Mouse (Mus musculus) leukemia stem cell, adult 10-12 weeks (primary cell): ENCODE measurements around the gene Gm13279. TPM values are rescaled to one million over a fixed set of nuclear protein-coding genes. Genes with fewer than 3 reads are reported as not detected.

ENCODE experiments used
- polyA plus RNA-seq: library from polyadenylated mRNA; stranded (reverse); fragments of >175 nt; gene quantifications from 2 replicates; pipeline ENCODE4 v1.2.3, GENCODE M21; 2012; ENCODE audit warnings: low replicate concordance

Gene Gm13279
- polyA plus RNA-seq, 1 experiment: not detected

Other genes with a start within 250 kb of the Gm13279 start
- gene Ifna15, start 239.2 kb upstream of the Gm13279 start, polyA plus RNA-seq: not detected in 2 replicates
- gene Ifna14, start 225.6 kb upstream of the Gm13279 start, polyA plus RNA-seq: not detected in 2 replicates
- gene Ifna9, start 205.0 kb upstream of the Gm13279 start, polyA plus RNA-seq: not detected in 2 replicates
- not detected in 2 replicates for gene Ifna12, start 194.0 kb upstream of the Gm13279 start, polyA plus RNA-seq
- not detected in 2 replicates for gene C87499, start 163.0 kb upstream of the Gm13279 start, polyA plus RNA-seq
- gene Ifna13, start 152.9 kb upstream of the Gm13279 start, polyA plus RNA-seq: not detected in 2 replicates
- not detected in 2 replicates for gene Ifna16, start 120.5 kb upstream of the Gm13279 start, polyA plus RNA-seq
- not detected in 2 replicates for gene Ifna2, start 113.5 kb upstream of the Gm13279 start, polyA plus RNA-seq
- not detected in 2 replicates for gene Ifnab, start 106.0 kb upstream of the Gm13279 start, polyA plus RNA-seq
- not detected in 2 replicates for gene Gm26566, start 75.6 kb upstream of the Gm13279 start, polyA plus RNA-seq
- gene Klhl9, start 74.9 kb upstream of the Gm13279 start, polyA plus RNA-seq: 5.7 and 6.4 TPM in 2 replicates
- gene Gm13271, start 42.5 kb upstream of the Gm13279 start, polyA plus RNA-seq: not detected in 2 replicates
- gene Gm13283, start 37.3 kb upstream of the Gm13279 start, polyA plus RNA-seq: not detected in 2 replicates
- not detected in 2 replicates for gene Gm13290, start 23.6 kb upstream of the Gm13279 start, polyA plus RNA-seq
- gene Gm13289, start 20.5 kb upstream of the Gm13279 start, polyA plus RNA-seq: not detected in 2 replicates
- not detected in 2 replicates for gene Gm13272, start 17.5 kb upstream of the Gm13279 start, polyA plus RNA-seq
- not detected in 2 replicates for gene Ifnz, start 15.3 kb upstream of the Gm13279 start, polyA plus RNA-seq
- gene Gm13276, start 11.7 kb upstream of the Gm13279 start, polyA plus RNA-seq: not detected in 2 replicates
- not detected in 2 replicates for gene Gm13277, start 8.8 kb upstream of the Gm13279 start, polyA plus RNA-seq
- gene Gm13278, start 5.8 kb upstream of the Gm13279 start, polyA plus RNA-seq: not detected in 2 replicates
- not detected in 2 replicates for gene Gm13275, start 2.9 kb upstream of the Gm13279 start, polyA plus RNA-seq
- gene Gm13285, start 2.3 kb downstream of the Gm13279 start, polyA plus RNA-seq: not detected in 2 replicates
- gene Gm13287, start 5.9 kb downstream of the Gm13279 start, polyA plus RNA-seq: not detected in 2 replicates
- not detected in 2 replicates for gene Gm13288, start 8.1 kb downstream of the Gm13279 start, polyA plus RNA-seq
- not detected in 2 replicates for gene Ifna7, start 18.8 kb downstream of the Gm13279 start, polyA plus RNA-seq
- gene Ifna11, start 22.6 kb downstream of the Gm13279 start, polyA plus RNA-seq: not detected in 2 replicates
- gene Ifna6, start 30.0 kb downstream of the Gm13279 start, polyA plus RNA-seq: not detected in 2 replicates
- not detected in 2 replicates for gene Ifna5, start 38.1 kb downstream of the Gm13279 start, polyA plus RNA-seq
- not detected in 2 replicates for gene Ifna4, start 44.5 kb downstream of the Gm13279 start, polyA plus RNA-seq
- not detected in 2 replicates for gene Ifna1, start 52.7 kb downstream of the Gm13279 start, polyA plus RNA-seq
- gene Ifne, start 82.8 kb downstream of the Gm13279 start, polyA plus RNA-seq: not detected in 2 replicates